Mouse (Mus musculus) C2C12 (cell line): ENCODE results near the gene Zpbp.

Experiments
- CTCF ChIP-seq: IDR thresholded peaks from one replicate; pipeline ENCODE4 v1.5.1; 2011; ENCODE audit not compliant: control insufficient read depth, insufficient read depth, insufficient read length
- MAX ChIP-seq: IDR thresholded peaks from one replicate; pipeline ENCODE4 v1.6.1; 2011; ENCODE audit warnings: mild to moderate bottlenecking, control low read depth
- MYOD1 ChIP-seq: IDR thresholded peaks from one replicate; pipeline ENCODE4 v1.6.1; 2011; ENCODE audit warnings: low read depth; ENCODE audit not compliant: control insufficient read depth, insufficient read length
- USF1 ChIP-seq: IDR thresholded peaks from one replicate; pipeline ENCODE4 v1.6.1; 2011; ENCODE audit warnings: low read depth, mild to moderate bottlenecking, control low read depth, moderate library complexity

DNA sequence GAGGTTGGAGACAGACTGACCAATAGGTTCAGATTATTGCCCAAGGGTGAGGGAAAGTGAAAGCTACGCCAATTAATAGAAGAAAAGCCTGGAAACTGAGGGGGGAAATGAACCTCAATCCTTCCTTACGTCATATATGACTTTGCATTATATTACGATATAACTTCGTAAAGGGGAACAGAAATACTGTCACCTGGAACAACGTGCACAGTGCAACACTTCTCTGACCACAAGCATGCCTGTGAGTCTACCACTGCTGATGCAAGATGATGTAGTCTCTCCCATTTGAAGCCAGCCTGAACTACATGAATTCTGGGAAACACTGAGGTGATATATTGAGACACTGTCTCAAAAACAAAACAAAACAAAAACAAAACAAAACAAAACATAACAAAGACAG lies 90.9 kb downstream of the Zpbp start:
- TF ChIP-seq USF1 (no peak), CTCF (no peak), MAX (no peak), MYOD1 (no peak)
